Mouse (Mus musculus) gonadal fat pad, adult 2 months (tissue): Measurements from ENCODE around the gene Klc3. TPM values are rescaled to one million over a fixed set of nuclear protein-coding genes. Genes with fewer than 3 reads are reported as not detected.

Experiments used
- DNase-seq: peaks from one replicate; pipeline ENCODE4 v3.0.0-alpha.2; 2012; ENCODE audit warnings: low read depth
- polyA plus RNA-seq: library from polyadenylated mRNA; depleted of rRNA; stranded (reverse); fragments of >200 nt; gene quantifications from 2 replicates; pipeline ENCODE4 v1.2.3, GENCODE M21; 2012

Gene Klc3
- polyA plus RNA-seq, 1 experiment = 20.9 TPM

GRCm38 (mm10) chr7:19409753-19410152 is 5.8 kb upstream of the Klc3 start:
- DNase-seq = no peak

- DNase-seq = no peak
These were observed 1.5 kb upstream of the Klc3 start for GRCm38 (mm10) chr7:19405417-19405816.

- no peak for DNase-seq
These were observed 572 bp upstream of the Klc3 start, which contains the start of gene Ckm for GRCm38 (mm10) chr7:19404476-19404875. Gene Ckm (plus strand): TSS chr7:19404776.

- no peak for DNase-seq
These were observed 1.3 kb downstream of the Klc3 start for GRCm38 (mm10) chr7:19402535-19403112.

GRCm38 (mm10) chr7:19400946-19401345 is 3.0 kb downstream of the Klc3 start:
- DNase-seq = no peak

GRCm38 (mm10) chr7:19399496-19400280 is 4.2 kb downstream of the Klc3 start:
- no peak for DNase-seq

GRCm38 (mm10) chr7:19394484-19394883 is 9.4 kb downstream of the Klc3 start:
- DNase-seq = no peak

GRCm38 (mm10) chr7:19388699-19389413 is 15.0 kb downstream of the Klc3 start:
- DNase-seq = no peak

- no peak for DNase-seq
These were observed 20.2 kb downstream of the Klc3 start for GRCm38 (mm10) chr7:19383708-19384107.

- DNase-seq = no peak
These were observed 21.8 kb downstream of the Klc3 start for GRCm38 (mm10) chr7:19382166-19382541.

GRCm38 (mm10) chr7:19381377-19382165 is 22.3 kb downstream of the Klc3 start, which contains the start of gene Ercc2:
Gene Ercc2 (plus strand): TSS chr7:19382010.
- DNase-seq = no peak

- DNase-seq = no peak
These were observed 25.9 kb downstream of the Klc3 start for GRCm38 (mm10) chr7:19378049-19378448.

- DNase-seq = no peak
These were observed 27.9 kb downstream of the Klc3 start for GRCm38 (mm10) chr7:19376019-19376418.

- DNase-seq = no peak
These were observed 28.5 kb downstream of the Klc3 start for GRCm38 (mm10) chr7:19375368-19375767.

GRCm38 (mm10) chr7:19373367-19373766 is 30.5 kb downstream of the Klc3 start:
- no peak for DNase-seq

- no peak for DNase-seq
These were observed 34.0 kb downstream of the Klc3 start for GRCm38 (mm10) chr7:19369823-19370425.

- no peak for DNase-seq
These were observed 35.5 kb downstream of the Klc3 start for GRCm38 (mm10) chr7:19368380-19368779.

- DNase-seq = peak; percentile 100
These were observed 38.5 kb downstream of the Klc3 start for GRCm38 (mm10) chr7:19365376-19365775.

GRCm38 (mm10) chr7:19363881-19364280 is 40.0 kb downstream of the Klc3 start:
- no peak for DNase-seq

- DNase-seq = no peak
These were observed 41.6 kb downstream of the Klc3 start for GRCm38 (mm10) chr7:19362276-19362675.

- no peak for DNase-seq
These were observed 42.2 kb downstream of the Klc3 start for GRCm38 (mm10) chr7:19361720-19362119.
